Mouse (Mus musculus): ENCODE results near the gene C77080. TPM values are rescaled to one million over a fixed set of nuclear protein-coding genes. Genes with fewer than 3 reads are reported as not detected.

C77080 gene
- total RNA-seq (2022) = 10 to 100 TPM; 23.9 to 44.8 (median 34.4) TPM

DNA sequence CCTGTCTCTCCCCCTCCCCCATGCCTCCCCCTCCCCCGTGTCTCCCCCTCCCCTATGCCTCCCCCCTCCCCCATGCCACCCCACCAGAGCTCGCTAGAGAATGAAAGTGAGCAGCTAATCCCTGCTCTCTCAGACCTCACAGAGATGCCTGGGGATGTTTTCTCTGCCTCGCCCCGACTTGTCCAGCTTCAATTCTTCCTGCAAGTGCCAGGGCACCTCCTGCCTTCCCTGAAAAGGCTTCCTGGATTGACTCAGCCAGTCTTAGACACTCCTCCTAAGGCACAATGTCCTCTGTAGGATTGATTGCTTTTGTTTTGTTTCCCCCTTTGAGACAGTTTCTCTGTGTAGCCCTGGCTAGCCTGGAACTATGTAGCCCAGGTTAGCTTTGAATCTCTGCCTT is at the start of gene C77080:
C77080 (minus strand) TSS at position 209 of the 400 bp plus-strand sequence.
- no peak for DNase-seq

DNA sequence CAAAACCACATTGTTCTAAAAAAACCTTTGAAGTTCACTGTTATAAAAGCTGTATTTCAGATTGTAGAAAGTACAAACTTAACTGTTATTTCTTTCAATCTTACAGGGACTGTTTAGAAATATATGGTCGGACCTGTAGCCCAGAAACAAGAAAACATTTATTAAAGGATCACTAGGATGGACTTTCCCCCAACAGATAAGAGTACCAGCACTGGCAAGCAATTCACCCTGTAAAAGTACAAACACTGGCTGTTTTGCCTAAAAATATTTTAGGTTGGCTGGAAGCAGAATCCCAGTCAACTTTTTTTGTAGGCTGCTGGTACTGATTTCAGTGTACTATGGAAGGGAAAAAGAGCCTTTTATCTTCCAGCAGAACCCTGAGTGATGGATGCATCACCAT is 46.7 kb upstream of the C77080 start:
- no peak for DNase-seq

DNA sequence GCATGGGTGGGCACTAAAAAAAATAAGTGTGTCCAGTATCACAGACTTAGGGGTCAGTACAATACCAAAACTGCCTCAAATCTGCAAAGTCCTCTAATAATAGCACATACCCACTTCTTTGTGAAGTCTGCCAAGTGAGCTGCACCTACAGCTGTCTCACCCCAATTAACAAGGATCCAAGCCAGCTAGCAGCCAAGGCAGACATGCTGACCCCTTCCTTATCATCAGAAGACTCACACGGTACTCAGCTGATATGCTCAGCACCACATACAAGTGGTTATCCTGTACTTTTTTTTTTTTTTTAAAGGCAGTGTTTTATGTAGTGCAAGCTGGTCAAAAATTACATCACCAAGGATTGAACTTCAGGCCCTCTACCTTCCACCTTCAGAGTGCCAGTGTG is 43.1 kb upstream of the C77080 start:
- no peak for DNase-seq

DNA sequence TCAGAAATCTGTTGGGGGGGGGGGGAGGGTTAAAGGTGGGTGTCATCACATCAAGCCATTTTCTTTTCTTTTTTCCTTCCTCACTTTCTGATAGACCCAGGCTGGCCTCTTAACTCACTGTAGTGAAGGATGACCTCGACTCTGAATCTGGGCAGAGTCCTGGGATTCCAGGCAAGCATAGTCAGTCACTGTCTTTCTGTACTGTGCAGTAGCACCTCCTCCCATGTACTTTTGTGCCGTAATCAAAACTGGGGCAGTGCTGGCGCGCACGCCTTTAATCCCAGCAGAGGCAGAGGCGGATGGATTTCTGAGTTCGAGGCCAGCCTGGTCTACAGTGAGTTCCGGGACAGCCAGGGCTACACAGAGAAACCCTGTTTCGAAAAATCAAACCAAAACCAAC is 42.6 kb upstream of the C77080 start:
- DNase-seq = peak; percentile 64

DNA sequence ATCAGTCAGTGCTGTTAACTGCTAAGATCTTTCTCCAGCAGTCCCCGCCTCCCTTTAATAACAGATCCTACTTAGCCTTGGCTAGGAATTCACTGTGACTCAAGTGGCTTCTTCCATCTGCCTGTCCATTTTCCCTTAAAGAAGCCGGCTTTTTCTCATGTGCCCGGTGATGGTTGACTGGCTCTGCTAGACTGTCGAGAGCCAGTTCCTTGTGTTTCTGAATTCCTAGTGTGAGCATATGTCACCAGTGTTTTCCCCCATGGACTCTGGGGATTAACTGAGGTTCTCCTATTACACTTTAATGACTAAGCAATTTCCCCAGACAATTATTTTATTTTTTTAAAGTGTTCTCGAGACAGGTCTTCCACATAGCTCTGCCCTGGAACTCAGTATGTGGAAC is 42.2 kb upstream of the C77080 start:
- DNase-seq = no peak

DNA sequence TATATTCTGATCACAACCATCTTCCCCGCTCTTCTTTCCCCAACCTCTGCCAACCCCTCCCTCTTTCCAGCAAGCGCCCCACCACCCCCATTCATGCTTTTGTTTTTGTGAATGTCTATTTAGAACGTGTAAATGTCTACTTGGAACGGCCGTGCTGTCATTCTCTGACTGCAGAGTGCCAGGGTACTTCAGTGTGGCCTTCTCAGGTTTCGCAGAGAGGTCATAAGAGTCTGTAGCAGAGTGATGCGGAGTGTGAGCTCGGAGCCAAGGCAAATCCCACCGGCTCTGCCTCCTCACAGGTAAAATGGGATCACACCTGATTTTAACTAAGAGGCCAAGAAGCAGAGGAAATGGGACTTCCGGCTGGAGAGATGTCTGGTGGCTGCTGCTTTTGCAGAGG is 37.9 kb upstream of the C77080 start:
- no peak for DNase-seq

DNA sequence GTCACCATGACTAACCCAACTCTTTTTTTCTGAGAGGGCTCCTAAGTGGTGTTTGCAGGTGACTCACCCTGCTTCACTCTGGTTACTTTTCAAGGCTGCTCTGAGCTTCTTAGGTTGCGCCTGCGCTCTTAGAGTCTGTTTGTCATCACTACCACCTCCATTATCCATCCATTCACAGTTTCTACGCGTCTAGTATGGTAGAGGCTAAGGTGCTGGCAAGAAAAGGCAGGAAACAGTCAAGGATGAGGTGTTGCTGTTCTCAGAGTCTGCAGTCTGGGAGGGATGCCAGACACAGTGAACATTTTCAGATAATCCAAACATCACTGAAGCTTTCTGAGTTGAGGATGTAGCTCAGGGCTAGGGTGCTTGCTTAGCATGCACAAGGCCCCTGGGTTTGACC is 36.5 kb upstream of the C77080 start:
- DNase-seq = peak; percentile 24

DNA sequence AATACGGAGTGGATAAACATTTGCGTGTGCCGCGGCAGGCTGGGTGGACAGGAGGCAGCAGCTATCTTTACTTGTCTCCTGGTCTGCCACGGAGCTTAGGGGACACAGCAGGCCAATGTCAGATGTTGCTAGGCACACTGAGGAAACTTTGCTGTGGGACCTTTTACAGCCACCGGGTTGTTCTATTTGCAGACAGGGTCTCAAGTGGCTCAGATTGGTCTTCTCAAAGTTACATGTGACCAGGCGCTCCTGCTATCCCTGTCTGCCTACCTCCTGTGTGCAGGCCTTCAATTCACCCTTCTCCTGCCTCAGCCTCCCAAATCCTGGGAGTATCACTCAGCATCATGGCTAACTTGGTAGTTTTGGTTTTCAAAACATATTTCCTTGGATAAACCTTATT is 34.9 kb upstream of the C77080 start:
- DNase-seq = no peak

DNA sequence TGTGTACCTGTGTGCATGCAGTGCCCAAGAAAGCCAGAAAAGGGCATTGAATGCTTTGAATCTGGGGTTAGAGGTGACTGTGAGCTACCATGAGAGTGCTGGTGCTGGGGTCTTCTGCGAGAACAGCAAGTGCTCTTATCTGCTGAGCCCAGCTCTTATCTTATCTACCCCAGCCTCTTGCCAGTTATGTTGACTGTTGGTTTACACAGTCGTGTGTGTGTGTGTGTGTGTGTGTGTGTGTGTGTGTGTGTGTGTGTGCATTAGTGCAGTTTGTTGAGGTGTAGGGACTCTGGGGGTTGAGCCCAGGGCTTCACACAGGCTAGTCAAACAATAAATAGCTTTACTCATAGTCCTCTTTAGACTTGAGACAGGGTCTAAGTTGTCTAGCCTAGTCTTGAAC is 34.0 kb upstream of the C77080 start:
- no peak for DNase-seq

DNA sequence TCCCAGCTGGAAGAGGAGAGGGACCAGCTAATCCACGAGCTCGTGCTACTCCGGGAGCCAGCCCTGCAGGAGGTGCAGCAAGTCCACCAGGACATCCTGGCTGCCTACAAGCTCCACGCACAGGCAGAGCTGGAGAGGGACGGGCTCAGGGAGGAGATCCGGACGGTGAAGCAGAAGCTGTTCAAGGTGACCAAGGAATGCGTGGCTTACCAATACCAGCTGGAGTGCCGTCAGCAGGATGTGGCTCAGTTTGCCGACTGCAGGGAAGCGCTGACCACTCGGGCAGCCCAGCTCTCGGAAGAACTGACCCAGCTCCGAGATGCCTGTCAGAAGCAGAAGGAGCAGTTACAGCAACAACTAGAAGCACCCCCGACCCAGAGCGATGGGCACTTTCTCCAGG is 32.5 kb upstream of the C77080 start:
- DNase-seq = no peak

DNA sequence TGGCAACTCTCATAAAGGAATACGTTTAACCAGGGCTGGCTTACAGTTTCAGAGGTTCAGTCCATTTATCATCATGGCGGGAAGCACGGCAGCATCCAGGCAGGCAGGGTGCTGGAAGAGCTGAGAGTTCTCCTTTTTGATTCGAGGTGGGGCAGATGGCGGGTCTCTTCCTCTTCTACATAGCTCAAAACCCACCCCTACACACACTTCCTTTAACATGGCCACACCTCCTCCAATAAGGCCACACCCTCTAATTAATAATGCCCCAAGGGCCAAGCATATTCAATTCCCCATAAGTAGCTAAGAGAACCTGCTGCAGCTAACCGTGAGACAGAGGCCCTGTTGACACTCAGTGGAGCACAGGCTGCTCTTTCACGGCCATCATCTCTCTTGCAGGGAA is 31.6 kb upstream of the C77080 start:
- DNase-seq = no peak

DNA sequence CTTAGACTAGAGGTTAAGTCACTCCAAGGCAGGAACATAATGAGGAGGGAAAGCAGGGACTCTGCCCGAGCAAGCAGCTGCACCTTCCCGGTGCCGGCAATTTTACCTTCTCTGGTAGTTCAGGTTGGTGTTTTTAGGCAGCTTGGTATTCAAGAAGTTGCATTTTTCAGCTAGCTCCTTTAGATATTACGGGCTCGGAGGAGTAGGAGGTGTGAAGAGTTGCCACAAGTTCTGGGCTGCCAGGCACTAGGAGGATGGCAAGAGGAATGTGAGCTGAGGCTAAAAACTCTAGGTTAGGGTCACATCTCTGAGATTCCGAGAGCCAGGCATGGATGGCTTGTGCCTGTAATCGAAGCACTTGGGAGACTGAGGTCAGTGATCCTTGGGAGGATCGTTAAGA is 28.5 kb upstream of the C77080 start:
- DNase-seq = no peak

DNA sequence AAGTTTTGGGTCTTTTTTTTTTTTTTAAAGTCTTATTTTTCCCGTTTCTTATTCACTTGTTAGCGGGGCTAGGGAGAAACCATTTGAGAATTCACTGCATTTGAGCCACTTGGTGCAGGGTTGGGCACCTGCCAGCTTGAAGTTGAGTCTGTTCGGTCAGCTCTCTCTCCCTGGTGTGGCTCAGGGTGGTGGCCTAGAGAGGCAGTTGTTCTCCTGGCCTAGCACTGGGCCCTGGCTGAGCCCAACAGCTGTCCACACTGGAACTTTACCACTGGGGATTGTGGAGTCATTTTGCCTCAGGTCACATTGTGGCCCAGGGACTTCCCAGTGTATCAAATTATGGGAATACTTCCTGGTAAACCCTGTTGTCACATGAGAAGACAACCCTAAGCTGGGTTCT is 26.9 kb upstream of the C77080 start:
- DNase-seq = no peak

DNA sequence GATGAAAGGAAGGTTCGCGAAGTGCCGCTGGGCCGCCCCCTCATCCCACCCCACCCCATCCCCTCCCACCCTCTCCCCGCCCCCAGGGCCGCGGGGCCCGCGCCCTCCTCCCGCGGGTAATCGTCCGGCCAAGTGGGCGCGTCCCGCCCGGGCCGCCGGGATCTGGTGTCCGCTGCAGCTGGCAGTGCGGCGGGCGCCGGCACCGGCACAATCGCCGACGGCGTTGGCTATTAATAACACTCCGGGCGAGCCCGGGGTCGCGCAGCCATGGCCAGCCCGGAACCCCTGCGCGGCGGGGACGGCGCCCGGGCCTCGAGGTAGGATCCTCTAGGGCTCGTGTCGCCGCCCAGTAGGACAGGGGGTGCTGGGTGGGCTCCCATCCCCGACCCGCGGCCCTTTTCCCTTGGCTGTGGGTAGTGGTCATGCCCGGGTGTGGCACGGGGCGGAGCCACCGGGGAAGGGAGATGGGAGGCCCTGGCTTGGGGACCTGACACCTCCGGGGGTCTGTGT is 26.3 kb upstream of the C77080 start, which contains the start of gene Sync:
Sync (plus strand) TSS at position 146 of the 510 bp plus-strand sequence.
- DNase-seq = no peak

DNA sequence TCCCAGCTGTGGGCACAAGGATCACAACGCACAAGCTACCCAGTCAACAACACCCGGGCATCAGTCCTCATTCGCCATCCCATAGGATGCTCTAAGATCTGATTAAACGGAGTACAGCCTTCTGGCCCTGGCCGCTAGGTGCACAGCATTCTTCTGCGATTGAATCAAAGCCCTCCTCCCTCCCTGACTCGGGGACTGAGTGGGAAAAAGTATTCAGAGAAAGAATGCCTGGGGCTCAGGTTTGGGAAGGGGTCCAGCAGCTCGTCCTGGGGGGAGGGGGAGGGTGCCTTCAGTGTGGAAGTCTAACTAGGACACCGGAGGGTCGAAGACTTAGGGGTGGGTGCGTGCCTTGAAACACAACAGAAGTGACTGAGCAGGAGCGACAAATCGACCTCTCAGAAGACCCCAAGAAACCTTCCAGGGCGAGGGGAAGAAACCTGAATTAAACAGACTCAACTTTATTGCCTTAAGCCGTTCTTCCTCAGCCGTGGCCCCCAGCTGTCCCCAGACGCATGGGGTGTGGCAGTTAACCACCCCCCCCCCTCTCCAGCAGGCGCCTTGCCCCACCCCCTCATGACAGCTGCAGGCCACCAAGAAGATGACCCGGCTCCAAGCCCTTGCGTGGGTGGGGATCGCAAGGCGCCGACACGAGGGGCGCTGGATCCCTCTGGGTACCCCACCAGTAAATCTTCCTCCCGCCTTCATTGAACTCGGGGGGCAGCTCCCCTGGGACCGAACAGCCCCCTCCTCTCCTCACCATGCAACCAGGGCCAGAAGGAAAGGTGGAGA is 25.7 kb upstream of the C77080 start:
- no peak for DNase-seq

DNA sequence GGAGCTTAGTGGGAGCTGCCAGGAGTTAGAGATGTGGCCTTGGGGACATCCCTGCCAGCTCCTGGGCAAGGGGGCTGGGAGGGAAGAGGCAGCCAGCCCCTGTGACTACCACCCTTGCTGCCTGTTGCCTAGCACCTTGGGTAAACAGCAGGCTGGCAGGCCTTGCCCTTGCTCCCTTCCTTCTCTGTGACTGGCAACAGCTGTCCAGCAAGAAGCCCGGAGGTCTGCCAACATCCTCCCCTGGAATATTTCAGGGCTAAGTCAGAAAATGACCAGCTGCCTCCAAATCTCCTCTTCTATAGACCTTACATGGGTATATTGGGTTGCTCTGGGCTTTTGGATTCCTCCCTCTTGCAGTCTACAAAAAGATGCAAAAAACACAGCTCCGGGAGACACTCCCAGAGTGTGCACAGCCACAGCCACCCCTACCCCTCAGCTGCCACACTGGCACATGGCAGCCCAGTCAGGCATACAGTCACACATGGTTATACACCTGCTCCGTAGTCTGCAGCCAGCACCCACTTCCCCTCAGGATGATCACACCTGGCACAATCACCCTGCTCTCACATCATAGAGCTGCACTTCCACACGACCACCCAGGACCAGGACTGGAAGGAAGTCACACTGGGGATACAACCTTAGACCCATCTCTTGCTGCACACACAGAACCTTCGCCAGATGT is 24.9 kb upstream of the C77080 start:
- DNase-seq = no peak

DNA sequence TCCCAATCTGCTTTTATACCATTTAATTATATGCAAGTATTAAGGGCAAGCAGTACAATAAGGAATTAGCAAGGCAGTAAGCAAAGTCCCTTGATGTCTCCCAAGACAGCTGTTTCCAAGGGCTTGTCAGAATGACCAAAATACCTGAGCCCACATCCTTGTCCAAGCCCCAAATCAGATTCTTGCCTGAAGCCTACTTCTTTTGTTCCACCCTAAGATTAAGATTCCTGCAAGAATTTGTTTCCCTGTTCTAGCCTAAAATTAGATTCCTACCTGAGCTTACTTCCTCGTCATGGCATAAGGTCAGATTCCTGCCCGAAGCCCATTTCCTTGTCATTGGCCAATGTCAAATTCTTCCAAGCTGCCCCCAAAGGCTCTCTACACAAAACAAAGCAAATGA is 23.5 kb upstream of the C77080 start:
- no peak for DNase-seq

DNA sequence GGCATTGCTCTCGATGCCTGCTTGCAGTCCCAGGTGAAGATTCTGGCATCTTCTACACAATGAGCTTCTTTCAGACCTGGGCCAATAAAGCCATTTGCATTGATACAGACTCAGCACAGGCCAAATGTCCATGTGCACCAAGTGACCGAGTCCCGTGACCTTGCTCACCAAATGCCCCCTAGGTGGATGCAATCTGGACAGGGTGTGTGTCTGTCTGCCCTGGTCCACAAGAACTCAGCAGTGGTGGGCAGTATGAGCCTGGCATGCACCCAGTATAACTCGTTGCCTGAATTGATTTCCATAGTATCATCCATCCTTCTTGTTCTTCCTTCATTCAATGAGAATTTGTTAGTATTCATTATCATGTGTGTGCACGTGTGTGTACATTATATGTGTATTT is 22.0 kb upstream of the C77080 start:
- DNase-seq = no peak

DNA sequence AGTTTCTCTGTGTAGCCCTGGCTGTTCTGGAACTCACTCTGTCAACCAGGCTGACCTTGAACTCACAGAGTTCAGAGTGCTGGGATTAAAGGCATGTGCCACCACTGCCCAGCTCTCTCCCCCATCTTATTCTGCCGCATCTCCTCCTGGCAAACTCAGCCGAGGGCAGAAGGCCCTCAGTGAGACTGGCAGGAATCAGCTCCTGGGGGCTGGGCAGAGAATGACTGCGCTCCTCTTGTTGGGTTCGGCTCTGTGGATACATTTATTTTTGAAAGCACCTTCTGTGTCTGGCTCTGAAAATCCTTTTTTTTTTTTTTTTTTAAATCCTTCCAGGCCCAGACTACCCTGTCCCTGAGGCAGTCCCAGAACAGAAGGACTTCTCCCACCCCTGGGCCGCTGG is 21.6 kb upstream of the C77080 start:
- DNase-seq = no peak

DNA sequence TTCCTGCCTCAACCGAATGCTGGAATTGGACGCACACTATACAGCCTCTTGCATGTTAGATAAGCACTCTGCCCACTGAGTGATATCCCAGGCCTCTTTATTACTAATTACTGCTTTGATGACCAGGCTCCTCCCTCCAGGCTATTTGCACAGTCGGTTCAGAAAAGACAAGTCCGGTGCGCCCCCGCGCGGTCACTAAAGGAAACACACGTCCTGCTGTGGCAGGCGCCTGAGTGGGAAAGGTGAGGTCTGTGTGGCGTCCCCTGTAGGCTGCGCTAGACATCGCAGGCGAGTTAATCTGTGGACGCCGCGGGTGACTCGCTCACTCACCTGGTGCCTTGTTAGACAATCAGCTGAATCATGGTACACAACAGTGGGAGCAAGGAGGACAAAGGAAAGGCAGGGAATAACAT is 15.3 kb upstream of the C77080 start:
- DNase-seq = peak; percentile 93

DNA sequence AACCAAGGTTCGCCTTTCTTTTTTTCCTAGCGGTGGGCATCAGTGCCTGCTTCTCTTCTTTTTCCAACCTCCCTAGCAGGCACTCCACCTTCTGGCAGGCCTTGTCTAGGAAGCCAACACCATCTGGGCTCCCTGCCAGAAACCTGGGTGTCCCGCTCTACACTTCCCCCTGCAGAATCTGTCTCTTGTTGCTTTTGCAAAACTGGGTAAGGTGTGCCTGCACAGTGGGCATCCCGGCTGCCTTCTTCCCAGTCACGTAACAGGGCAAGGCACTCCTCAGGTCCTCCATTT is 11.5 kb upstream of the C77080 start:
- no peak for DNase-seq

DNA sequence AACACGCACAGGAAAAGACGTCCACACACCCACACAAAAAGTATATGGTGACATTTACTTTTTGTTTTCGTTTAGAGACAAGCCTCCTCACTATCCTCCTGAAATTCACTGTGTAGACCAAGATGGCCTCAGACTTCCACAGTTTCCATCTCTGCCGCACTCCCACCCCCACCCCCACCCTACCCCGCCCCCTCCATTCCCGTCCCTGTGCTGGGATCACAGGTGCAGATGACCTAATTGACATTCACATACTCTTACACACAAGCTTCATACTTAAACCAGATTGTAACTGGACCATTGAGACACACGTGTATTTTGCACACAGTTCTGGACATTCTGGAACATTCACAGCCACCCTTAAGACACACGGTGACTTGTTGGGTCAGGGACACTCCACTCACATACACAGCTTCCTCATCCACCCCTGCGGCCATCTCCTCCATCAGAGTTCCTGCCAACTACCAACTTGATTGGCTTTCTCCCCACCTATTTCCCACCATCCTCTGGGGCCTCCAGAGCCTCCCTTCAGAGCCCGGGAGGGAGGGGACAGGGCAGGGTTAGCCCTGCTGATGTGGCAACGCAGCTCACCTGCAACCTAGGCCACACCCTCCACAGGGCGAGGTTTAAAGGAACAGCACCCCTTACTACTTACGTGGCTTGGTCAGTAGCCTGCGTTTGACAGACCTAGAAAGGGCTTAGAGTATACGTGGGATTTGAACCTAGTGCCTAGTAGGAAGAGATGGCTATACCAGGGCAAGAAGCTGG is 11.0 kb upstream of the C77080 start:
- DNase-seq = no peak

DNA sequence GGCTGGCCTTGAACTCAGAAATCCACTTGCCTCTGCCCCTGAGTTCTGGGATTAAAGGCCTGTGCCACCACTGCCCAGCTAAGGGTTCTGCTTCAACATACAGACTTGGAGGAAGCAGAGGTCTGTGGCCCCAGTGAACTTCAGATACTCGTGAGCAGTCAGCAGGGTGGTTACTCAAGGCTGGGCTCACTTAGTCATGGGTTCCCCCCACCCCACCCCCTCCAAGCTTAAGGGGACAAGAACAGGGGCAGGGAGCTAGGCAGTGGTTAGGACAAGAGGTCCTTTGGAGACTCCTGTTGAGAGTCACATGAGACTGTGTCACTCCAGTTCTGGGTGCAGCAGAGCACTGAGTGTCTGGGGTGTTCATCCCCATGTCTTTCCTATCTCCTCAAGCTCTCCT is 7.5 kb upstream of the C77080 start:
- no peak for DNase-seq

DNA sequence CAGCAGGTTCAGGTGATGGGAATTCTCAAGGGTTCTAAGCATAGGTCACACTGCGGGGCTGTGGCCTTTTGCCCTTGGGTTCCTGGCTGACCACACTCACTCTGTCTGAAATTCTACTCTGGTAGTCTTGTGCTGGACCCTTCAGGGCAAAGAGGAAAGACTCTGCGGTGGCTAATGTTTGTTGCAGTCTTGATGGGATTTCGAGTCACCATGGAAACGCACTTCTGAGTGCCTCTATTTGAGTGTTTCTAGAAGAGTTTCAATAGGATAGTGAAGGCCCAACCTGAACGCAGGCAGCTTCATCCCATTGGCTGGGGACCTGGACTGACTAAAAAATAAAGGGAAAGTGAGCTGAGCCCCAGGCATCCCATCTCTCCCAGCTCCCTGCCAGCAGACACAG is 5.6 kb upstream of the C77080 start:
- DNase-seq = no peak
